In the genomic region with DNA sequence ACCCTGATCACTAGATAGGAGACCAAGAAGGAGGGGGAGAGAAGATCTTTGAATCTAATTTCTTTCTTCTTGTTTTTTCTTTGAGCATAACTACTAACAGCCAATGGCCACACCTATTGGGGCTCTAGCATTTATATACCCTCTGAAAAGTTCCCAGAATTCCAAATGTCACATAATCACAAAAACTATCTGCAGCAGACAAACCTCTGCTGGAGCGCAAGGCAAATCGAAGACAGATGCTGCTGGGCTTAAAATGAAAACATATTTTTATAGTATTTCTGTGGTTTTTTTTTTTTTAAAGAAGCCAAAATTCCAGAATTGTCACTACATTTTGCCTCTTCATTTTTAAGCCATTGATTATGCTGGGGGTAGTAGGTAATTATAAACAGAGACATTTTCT, we compare ENCODE assay signal across 27 mouse cellular contexts. TPM values are rescaled to one million over a fixed set of nuclear protein-coding genes. Genes with fewer than 3 reads are reported as not detected.
"Had no signal": no experiment of that assay in that cellular context is flagged by ENCODE, and none has a peak within 500 bp of the region (broad histone marks: within the 10 kb centered on the region; RNA-seq: fewer than 3 reads in every experiment).

No protein-coding gene starts in this region.

- H3K4me1 ChIP-seq: intestine, embryonic 15.5 days; liver, embryonic 12.5 days; liver, embryonic 15.5 days; lung, embryonic 15.5 days; midbrain, embryonic 10.5 days; midbrain, embryonic 13.5 days; neural tube, embryonic 13.5 days had no signal

- ATAC-seq: intestine, embryonic 15.5 days; liver, embryonic 12.5 days; midbrain, embryonic 13.5 days; midbrain, embryonic 16.5 days had no signal

- H3K4me3 ChIP-seq: intestine, embryonic 15.5 days; liver, embryonic 12.5 days; liver, embryonic 15.5 days; lung, embryonic 15.5 days; midbrain, embryonic 10.5 days; midbrain, embryonic 13.5 days; myocyte; neural tube, embryonic 13.5 days had no signal

- H3K27me3 ChIP-seq: intestine, embryonic 15.5 days; liver, embryonic 12.5 days; liver, embryonic 15.5 days; lung, embryonic 15.5 days; midbrain, embryonic 13.5 days; neural tube, embryonic 13.5 days had no signal

- H3K27ac ChIP-seq: intestine, embryonic 15.5 days; liver, embryonic 12.5 days; liver, embryonic 15.5 days; lung, embryonic 15.5 days; macrophage; midbrain, embryonic 10.5 days; midbrain, embryonic 13.5 days; neural tube, embryonic 13.5 days; stomach, postnatal 0 days had no signal

- H3K9ac ChIP-seq: intestine, embryonic 15.5 days; liver, embryonic 12.5 days; liver, embryonic 15.5 days; lung, embryonic 15.5 days; midbrain, embryonic 13.5 days; neural tube, embryonic 13.5 days had no signal

- DNase-seq: kidney, adult 18-20 months; kidney, adult 9 months; kidney, postnatal 14 days; kidney, postnatal 4 days; left cerebral cortex, postnatal 4 days; liver; lung, adult 18-20 months; lung, postnatal 10 days; right cerebral cortex, adult 18-20 months; right cerebral cortex, postnatal 14 days; right cerebral cortex, postnatal 4 days; thymus, adult 2 months; thymus, postnatal 14 days; thymus, postnatal 4 days had no signal

- H3K4me2 ChIP-seq: intestine, embryonic 15.5 days; liver, embryonic 12.5 days; liver, embryonic 15.5 days; lung, embryonic 15.5 days; midbrain, embryonic 13.5 days; neural tube, embryonic 13.5 days had no signal

- H3K36me3 ChIP-seq: intestine, embryonic 15.5 days; liver, embryonic 12.5 days; liver, embryonic 15.5 days; lung, embryonic 15.5 days; midbrain, embryonic 10.5 days; midbrain, embryonic 13.5 days; neural tube, embryonic 13.5 days had no signal

- H3K9me3 ChIP-seq: intestine, embryonic 15.5 days; liver, embryonic 12.5 days; liver, embryonic 15.5 days; lung, embryonic 15.5 days; midbrain, embryonic 10.5 days; midbrain, embryonic 13.5 days; neural tube, embryonic 13.5 days had no signal

RNA-seq across cellular contexts. Expression of gene Ankrd55, which starts 15.2 kb away (rescaled TPM):
- total RNA-seq: monocyte, adult 5-6 weeks; neutrophil, adult 5-6 weeks had no signal
- polyA plus RNA-seq: lung, embryonic 15.5 days had no signal
